Mouse (Mus musculus): ENCODE results near the gene Atp6v0d1.

- TF ChIP-seq CTCF (conservative IDR thresholded peaks at IDR 0.05; ENCODE audit: low read length): no peak
- no peak for TF ChIP-seq NANOG (IDR thresholded peaks at IDR 0.05; ENCODE audit: borderline replicate concordance, low read length)
Measured at GRCm38 (mm10) chr8:105499787-105500186, 66.1 kb downstream of the Atp6v0d1 start.
